Mouse (Mus musculus): ENCODE measurements around the gene Oscp1.

Oscp1 gene

GRCm38 (mm10) chr4:126058134-126058996 lies at the start of gene Oscp1:
TSS of gene Oscp1 (plus strand) at chr4:126058565.
- peak; percentile 88 to 96 for DNase-seq (ENCODE audit: low spot score in 2 of 2)

GRCm38 (mm10) chr4:126017676-126018332 lies 40.6 kb upstream of the Oscp1 start:
- DNase-seq (ENCODE audit: low spot score in 2 of 2): peak in 1 of 2 experiments; percentile 36

- no peak for DNase-seq (ENCODE audit: low spot score in 2 of 2)
These were observed 39.3 kb upstream of the Oscp1 start for GRCm38 (mm10) chr4:126018966-126019538.

- no peak for DNase-seq (ENCODE audit: low spot score in 2 of 2)
These were observed 34.0 kb upstream of the Oscp1 start, which contains the start of gene Csf3r for GRCm38 (mm10) chr4:126024303-126024900. TSS of gene Csf3r (plus strand) at chr4:126024550.

GRCm38 (mm10) chr4:126025801-126026200 lies 32.6 kb upstream of the Oscp1 start:
- no peak for DNase-seq (ENCODE audit: low spot score in 2 of 2)

GRCm38 (mm10) chr4:126027980-126028379 lies 30.4 kb upstream of the Oscp1 start:
- no peak for DNase-seq (ENCODE audit: low spot score in 2 of 2)

GRCm38 (mm10) chr4:126029042-126029441 lies 29.3 kb upstream of the Oscp1 start:
- no peak for DNase-seq (ENCODE audit: low spot score in 2 of 2)

- DNase-seq (ENCODE audit: low spot score in 2 of 2): no peak
These were observed 27.7 kb upstream of the Oscp1 start for GRCm38 (mm10) chr4:126030705-126031104.

- no peak for DNase-seq (ENCODE audit: low spot score in 2 of 2)
These were observed 23.0 kb upstream of the Oscp1 start for GRCm38 (mm10) chr4:126035413-126035812.

- peak in 1 of 2 experiments; percentile 84 for DNase-seq (ENCODE audit: low spot score in 2 of 2)
These were observed 11.3 kb upstream of the Oscp1 start, which contains the start of gene Mrps15 for GRCm38 (mm10) chr4:126046851-126047585. TSS of gene Mrps15 (plus strand) at chr4:126046925.

- peak in 1 of 2 experiments; percentile 78 for DNase-seq (ENCODE audit: low spot score in 2 of 2)
These were observed 6.7 kb upstream of the Oscp1 start for GRCm38 (mm10) chr4:126051617-126052016.

GRCm38 (mm10) chr4:126057207-126058133 lies 895 bp upstream of the Oscp1 start:
- DNase-seq (ENCODE audit: low spot score in 2 of 2): no peak

- DNase-seq (ENCODE audit: low spot score in 2 of 2): peak; percentile 51 to 83
These were observed 615 bp downstream of the Oscp1 start for GRCm38 (mm10) chr4:126058997-126059362.

- no peak for DNase-seq (ENCODE audit: low spot score in 2 of 2)
These were observed 4.5 kb downstream of the Oscp1 start for GRCm38 (mm10) chr4:126062856-126063255.

GRCm38 (mm10) chr4:126065241-126065640 lies 6.9 kb downstream of the Oscp1 start:
- peak; percentile 55 to 57 for DNase-seq (ENCODE audit: low spot score in 2 of 2)

GRCm38 (mm10) chr4:126067401-126068077 lies 9.2 kb downstream of the Oscp1 start:
- DNase-seq (ENCODE audit: low spot score in 2 of 2): peak in 1 of 2 experiments; percentile 36

- DNase-seq (ENCODE audit: low spot score in 2 of 2): no peak
These were observed 10.5 kb downstream of the Oscp1 start for GRCm38 (mm10) chr4:126068842-126069241.

GRCm38 (mm10) chr4:126077833-126078232 lies 19.5 kb downstream of the Oscp1 start:
- DNase-seq (ENCODE audit: low spot score in 2 of 2): no peak

- no peak for DNase-seq (ENCODE audit: low spot score in 2 of 2)
These were observed 20.9 kb downstream of the Oscp1 start for GRCm38 (mm10) chr4:126079266-126079665.

GRCm38 (mm10) chr4:126081601-126082000 lies 23.2 kb downstream of the Oscp1 start:
- no peak for DNase-seq (ENCODE audit: low spot score in 2 of 2)

Measured in left cerebral cortex, adult 9 months (tissue).